Mouse (Mus musculus): Measurements from ENCODE around the gene Ppargc1a. TPM values are rescaled to one million over a fixed set of nuclear protein-coding genes. Genes with fewer than 3 reads are reported as not detected.
A peak's percentile ranks its signal among the peaks of the same experiment; 100 is the strongest.

The Ppargc1a gene
- total RNA-seq (2021) = 10 to 100 TPM; 34.5 to 47.2 TPM
- long read RNA-seq, experiment 1, full-length matches to known transcripts = 5 of 13 reads
- long read RNA-seq, experiment 1, partial matches to known transcripts = 2 of 13 reads
- long read RNA-seq, experiment 1, other reads (novel, unspliced or antisense) = 6 of 13 reads
- long read RNA-seq, experiment 2, full-length matches to known transcripts = 7 of 10 reads
- long read RNA-seq, experiment 2, partial matches to known transcripts = 2 of 10 reads
- long read RNA-seq, experiment 2, other reads (novel, unspliced or antisense) = 1 of 10 reads

DNA sequence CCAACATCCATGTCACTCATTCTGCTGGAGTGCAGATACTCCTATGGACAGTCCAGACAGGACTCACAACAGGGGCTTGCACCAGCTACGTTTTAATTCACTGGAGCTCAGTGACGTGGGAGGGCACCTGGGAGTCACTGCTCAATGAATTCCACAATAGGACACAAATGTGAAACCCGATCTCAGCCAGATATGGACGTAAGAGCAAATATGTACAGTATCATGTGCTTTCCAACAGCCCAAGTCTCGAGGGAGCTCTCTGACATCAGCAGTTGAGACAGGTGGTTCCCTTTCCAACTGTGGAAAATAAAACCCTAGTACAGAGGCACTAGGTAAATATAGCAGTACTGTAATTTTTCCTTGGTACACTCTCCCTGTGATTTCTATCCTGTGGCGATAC is at the start of gene Ppargc1a:
Gene Ppargc1a (minus strand): TSS at position 68 of the 400 bp plus-strand sequence.
- DNase-seq = peak; percentile 31

DNA sequence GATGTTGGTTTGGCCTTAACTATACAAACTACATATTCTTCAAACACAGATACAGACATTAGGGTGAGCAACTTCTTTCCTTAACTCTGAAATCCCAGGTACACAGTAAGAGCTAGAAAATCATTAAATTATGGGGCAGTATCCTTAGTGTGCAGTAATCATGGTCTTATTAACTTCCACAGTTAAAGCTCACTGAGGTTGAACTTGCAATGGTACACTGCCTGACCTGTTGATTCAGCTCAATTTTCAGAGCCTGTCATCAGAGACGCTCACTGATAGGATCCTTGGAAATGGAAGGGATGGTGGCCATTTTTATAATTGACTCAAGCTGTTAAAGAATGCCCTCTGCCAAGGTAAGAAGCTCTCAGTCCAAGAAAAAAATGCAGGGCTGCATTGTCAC is 49.4 kb upstream of the Ppargc1a start:
- DNase-seq = no peak

DNA sequence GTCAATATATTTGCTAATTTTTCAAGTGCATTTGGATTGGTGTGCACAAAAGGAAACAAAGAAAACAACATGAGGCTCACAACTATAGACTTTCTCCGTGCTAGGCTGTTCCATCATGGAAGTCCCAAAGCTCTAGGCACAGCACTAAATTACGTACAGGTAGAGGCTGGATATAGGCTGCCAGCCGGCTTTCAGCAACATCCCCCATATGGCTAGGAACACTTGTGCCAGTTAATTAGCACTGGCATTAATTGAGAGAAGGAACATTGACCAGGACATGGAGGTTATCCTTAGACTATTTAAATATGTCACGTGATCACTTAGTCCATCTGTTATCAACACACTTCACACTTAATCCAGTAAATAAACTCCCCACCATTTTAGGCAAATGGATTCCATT is 44.5 kb upstream of the Ppargc1a start:
- no peak for DNase-seq

DNA sequence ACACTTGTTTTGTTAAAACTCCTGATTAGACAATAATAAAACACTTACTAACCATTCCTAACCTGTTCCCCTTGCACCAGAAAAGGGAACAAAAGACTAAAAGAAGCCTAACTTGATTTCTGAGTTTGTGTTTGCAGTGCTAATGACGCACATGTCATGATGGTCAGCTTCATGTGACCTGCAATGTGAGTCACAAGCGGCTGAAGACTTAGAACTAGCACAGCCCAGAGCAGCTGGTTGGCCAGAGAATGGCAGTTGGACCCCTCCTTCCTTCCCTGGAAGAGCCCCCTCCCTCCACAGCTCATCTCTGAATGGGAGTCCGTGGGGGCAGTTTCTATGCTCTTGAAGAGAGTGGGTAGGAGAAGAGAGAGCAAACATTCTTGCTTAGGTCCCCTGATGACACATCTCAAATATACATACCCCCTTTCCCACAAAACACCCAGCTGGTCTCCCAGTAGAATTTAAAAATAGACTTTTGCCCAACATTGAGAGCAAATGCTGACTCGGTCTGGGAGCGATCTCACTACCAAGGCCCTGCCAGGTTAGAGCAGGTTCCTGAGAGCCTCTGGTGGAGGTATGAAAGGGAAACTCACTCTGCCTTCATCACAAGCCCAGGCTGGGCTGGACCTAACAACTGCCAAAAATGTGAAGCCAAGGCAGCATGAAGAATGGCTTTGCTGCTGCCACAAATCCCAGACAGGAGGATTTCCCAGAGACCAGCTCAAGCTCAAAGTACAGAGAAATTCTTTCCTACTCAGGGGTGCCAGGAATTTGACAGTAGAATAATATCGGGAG is 40.4 kb upstream of the Ppargc1a start:
- no peak for DNase-seq

DNA sequence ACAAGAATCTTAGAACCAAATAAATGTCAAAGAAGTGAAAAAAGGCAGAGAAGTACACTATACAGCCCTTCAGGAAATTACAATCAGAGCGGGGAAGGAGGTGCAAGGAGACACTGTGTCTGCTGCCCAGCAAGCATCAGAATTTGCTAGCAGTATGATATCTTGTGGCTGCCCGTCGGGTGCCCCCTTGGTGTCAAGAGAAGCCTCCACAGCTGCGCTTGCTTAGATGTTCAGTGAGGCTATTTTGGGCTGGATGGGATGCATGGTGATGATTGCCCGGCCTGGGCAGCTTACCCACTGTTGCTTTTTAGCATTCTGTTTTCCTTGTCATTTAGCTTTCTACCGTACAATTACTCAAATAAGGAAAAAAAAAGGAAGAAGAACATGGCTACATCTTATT is 32.0 kb upstream of the Ppargc1a start:
- DNase-seq = no peak

DNA sequence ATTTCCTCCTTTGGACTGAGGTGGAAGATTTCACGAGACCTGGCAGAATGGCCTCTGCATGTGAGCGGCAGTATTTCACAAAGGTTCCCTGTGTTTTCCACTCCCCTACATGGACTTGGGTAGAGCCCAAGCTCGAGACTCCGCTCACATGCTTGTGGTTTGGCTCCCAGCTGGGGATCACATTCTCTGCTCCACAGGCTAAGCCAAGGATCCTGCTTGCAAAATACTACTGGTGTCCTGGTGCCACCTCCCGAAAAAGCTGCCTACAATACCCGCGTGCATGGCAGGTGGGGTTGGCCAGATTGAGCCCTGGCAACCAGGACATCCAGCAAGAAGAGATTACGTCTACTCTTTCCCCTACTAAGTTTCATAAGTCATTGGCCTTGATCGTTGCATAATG is 28.1 kb upstream of the Ppargc1a start:
- DNase-seq = peak; percentile 71

DNA sequence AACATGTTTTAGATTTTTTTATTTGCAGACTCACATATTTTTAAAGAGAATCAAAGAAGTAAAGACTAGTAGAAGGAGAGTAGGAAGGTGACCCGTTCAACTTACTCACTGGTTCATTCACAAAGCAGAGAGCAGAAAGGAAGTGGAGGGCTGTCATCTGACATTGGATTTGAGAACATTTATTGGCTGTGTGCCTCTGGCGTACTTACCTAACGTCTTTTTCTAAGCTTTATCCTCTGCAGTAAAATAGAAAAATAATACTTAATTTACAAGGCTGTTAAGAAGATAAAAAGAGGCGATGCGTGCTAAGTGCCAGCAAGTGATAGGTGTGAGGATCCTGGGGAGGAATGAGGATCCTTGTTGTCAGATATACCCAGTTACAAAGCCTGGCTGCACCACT is 24.7 kb upstream of the Ppargc1a start:
- DNase-seq = peak; percentile 18

DNA sequence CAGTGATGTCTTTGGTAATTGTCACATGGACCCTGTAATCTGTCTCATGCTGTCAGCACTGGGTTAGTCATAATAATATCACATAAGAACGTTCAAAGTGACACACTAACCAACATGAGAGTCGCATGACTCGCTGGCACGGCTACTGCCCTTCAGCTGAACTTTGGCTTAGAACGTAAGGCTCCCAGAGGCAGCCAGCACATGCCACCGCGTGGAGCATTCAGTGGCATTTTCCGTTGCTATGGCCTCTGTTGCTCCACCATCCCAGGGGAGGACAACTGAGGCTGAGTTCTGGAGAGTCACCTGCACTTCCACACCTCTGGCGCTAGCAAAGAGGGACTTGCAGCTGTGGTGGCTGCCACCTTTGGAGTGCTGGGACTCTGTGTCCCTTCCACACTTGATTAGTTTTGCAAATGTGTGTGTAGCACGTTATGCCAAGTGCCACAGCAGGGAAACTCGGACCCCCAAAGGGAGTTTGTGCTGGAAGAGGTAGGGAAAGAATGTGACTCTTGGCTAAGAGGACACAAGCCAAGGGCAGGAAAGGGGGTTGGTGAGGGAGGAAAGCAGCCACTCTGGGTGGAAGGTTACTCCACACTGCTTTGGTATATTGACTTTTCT is 24.1 kb upstream of the Ppargc1a start:
- DNase-seq = peak; percentile 72

DNA sequence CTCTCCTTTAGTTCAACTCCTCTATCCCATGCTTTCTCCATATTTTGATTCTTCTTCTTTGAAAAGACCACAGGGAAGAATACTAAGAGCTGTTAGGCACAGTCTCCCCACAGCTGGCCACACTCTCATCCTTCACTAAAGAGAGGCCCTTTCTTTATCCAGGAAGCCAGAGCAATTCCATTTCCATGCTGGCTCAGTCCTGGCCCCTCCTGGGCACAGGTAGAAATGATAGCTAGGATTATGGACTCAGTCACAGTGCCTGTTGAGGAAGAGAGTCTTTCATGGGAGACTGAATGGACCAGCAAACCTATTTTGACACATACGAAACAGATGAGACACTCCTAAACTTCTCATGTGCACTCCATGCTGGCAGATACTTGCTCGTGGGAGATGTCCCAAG is 18.7 kb upstream of the Ppargc1a start:
- DNase-seq = no peak

DNA sequence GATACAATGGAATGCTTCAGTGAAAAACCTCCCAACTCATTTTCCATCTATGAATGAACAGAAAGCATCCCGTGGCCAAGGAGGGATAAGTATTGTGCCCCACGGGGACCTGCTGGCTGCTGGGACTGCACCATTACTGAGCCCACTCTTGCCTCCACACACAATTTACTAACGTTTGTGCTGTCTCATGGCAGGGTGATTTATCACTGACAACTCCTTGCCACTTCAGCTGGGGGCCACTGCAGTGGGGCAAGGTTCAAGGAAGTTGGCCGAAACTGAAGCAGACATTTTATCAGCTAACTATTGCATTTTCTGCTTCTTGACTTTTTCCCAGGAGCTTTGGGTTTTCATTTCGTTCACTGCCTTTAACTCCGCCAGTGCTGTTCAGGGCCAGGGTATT is 17.5 kb upstream of the Ppargc1a start:
- peak; percentile 12 for DNase-seq

DNA sequence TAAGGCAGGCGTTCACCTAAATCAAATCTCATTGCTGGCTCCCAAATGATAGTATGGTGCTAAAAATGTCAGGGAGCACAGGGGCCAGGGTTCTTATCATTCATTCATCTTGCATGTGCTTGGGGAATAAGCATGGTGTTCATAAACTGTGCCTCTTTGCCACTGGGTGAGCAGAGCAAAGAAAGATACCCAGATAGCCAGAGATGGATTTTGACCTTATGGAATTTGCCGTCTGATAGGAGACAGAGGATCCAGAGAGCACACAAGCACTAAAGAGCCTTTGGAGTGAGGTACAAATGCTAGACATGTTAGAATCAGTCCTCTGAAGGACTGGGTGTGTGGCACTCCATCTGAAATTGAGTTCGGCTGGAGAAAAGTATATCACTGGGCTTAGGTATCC is 16.7 kb upstream of the Ppargc1a start:
- DNase-seq = no peak

DNA sequence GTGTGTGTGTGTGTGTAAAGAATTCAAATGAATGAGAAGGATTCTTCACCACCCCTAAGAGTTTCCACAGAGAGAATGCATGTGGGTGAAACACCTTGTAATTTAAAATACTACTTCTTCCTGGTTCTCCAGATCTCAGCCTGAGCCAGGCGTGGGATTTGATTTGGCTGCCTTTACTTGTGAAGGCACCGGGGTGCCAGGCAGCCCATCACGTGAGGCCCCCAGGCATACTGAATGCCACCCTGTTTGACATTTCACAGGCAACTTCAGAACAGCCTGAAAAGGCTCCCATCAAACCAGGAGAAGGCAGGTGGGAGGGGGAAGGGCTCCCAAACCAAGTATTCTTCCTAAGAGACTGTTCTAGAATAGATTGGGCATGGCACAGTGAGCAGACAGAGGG is 16.1 kb upstream of the Ppargc1a start:
- no peak for DNase-seq

DNA sequence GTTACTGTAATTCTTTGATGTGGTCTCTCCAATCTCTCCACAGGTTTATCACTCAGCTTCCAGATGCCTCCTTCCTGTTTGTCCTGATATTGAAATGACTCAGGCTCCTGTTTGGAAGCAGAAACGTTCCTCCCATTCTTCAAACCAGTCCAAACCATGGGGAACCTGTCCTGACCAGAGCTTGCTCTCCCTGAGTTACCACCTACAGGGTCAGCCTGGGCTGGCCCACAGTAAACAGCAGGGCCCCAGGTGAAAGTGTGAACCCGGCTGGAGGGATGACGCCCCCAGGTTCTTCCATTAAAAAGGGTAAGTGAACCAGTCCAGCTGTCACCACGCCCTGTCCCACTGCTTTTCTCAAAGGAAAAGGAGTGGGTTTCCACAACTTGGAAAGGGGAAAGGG is 15.5 kb upstream of the Ppargc1a start:
- DNase-seq = no peak

DNA sequence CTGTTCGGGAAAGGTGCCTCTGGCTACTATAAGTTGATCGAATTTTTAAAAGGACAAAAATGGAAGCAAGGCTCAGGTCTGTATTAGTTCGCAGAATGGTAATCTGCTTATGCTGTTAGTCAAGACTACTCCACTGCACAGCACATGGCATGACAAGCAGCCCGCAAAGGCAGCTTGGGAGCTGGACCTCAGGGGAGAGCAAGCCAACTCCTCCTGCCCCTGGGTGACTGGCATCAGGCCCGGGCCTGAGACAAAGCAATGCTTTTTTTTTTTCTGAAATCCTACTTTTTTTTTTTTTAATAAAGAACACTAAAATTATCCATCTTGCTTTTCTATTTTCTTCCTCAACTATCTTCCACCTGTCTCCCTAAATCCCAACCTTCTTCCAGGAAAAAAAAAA is 15.1 kb upstream of the Ppargc1a start:
- peak; percentile 52 for DNase-seq

DNA sequence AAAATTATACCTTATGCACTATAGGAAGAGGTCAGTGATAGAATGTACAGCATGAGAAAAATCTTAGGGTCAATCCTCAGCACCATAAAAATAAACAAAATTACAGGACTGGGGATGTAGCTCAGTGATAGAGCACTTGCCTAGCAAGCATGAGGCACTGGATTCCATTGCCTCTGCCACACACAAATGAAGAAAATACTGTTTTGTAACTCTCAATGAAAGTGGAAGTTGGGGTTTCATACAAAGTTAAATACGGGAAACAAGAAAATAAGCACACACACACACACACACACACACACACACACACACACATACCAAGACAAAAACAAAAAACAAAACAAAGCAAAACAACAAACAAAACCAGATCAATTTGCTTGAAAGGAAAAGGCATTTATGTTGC is 10.1 kb upstream of the Ppargc1a start:
- DNase-seq = no peak

DNA sequence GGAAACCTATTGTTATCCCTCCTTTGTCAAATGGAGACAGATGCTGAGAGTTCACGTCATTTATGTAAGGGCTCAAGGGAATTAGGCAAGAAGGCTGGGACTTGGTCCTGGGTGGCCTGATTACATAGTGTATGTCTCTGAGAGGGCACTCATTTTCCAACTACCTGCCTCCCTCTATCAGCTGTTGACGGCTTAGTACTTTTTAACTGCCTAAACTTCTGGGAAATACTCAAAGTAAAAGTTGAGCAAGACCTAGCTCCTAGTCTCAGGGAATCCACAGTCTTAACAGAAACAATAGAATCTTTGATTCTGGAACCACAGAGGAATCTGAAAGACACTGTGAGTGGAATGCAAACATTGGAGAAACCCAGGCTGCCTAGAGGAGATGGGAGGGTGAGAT is 6.2 kb upstream of the Ppargc1a start:
- DNase-seq = no peak

DNA sequence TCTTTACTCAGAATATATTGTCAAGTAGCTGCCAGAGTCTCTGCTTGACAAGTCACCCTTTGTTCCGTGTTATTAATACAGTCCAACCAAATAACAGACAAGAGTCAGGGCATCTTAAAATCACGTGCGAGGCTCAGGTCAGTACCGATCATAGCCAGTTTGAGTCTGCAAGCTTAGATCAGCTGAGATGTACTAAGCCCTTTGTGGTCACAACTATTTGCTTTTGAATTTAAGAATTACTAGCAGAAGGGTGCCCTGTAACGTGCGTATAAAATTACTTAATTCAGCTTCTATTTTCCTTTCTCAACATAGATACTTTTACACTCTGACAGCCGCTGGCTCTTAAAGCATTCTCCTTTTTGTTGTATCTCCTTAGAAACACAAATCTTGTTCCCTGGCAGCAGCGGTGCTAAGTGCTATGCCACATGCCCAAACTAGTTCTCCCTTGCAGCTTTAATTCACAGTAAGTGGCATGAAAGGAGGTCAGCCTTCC is 718 bp upstream of the Ppargc1a start:
- no peak for DNase-seq

DNA sequence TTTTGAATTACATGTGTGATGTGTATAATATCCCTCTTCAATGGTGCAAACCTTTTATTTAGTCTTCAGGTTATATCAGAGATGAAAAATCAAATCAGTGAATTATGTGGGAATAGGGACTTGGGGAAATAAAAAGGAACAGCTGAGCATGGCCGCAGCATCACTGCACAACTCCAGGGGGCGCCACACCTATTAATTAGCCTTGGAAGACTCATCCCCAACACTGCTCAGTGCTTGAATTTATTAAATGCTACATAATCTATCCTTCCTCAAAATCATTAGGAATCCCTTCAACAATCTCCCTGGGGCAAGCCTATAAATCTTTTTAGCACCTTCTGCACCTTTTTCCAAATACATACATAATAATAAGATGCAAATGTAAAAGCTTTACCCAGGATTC is 1.9 kb downstream of the Ppargc1a start:
- DNase-seq = no peak

DNA sequence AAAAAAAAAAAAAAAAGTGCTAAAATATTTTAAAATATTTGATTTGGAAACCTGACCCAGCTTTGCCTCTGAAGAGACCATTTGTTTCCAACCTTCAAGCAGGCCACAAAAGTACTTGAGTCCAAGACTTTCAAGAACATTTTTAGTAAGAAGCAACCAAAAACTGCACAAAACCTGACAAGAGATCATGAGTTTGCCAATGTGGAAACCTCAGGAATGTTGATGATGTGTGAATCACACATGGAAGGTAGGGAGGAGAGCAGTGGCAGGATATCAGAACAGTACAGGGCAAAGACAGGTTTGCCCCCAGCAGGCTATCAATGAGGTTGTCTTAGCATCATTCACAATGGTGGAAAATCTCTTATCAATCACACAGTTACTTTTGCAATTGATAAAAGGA is 2.5 kb downstream of the Ppargc1a start:
- DNase-seq = no peak

DNA sequence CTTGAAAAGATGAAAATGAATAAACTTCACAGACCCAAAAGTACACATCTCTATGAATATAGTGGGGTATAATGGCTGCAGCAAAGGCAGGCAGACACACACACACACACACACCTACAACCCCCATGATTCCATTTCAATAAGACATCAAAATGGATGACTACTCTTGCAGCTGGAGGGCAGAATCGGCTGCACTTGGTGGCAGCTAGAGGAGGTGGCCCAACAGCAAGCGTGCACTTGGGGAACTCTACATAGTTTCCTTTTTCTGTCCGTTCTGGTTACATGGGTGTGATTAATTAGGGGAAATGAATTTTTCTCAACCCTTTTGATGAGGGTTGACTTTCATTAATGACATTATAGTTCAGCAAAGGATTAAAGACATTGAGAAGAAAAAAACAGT is 4.0 kb downstream of the Ppargc1a start:
- DNase-seq = no peak

DNA sequence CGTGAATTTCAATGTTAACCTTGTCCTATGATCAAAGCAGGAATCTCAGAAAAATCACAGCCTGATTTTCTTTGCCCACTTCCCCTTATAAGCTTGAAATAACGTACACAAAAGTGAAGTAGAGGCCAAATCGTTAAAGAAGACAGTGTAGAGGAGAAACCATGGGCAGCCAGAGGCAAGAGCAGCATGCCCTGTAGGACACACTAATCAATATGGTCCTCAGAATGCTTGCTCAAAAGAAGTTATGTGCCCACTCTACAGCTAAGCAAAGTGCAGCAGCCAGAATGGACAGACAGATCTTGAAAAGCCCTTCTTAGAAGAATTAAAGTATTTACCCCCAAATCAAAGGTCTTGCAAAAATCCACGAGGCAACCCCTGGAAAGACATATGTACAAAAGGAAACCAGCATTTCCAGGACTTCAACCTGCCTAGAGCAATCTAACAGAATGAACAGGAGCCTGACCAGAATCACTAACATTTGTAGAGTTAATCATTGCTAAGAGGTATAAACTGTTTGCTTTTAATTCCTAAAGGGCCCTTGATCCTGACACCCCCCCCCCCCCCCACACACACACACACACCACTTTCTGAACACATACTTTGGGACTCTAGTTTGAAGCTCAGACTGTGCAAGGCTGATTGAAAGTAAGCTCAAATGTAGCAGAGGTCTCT is 9.8 kb downstream of the Ppargc1a start:
- no peak for DNase-seq

DNA sequence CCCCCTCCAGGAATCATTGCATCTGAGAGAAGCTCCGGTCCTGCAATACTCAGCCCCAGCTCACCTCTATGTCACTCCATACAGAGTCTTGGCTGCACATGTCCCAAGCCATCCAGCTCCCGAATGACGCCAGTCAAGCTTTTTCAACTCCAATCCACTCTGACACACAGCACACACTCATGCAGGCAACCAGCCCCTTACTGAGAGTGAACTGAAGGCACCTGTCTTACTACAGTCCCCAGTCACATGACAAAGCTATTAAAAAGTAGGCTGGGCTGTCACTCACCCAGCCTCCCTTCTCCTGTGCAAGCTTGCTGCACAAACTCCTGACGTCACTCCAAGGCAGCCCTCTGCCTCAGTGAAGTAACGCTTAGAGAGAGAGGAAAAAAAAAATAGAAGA is 13.9 kb downstream of the Ppargc1a start:
- DNase-seq = peak; percentile 67

DNA sequence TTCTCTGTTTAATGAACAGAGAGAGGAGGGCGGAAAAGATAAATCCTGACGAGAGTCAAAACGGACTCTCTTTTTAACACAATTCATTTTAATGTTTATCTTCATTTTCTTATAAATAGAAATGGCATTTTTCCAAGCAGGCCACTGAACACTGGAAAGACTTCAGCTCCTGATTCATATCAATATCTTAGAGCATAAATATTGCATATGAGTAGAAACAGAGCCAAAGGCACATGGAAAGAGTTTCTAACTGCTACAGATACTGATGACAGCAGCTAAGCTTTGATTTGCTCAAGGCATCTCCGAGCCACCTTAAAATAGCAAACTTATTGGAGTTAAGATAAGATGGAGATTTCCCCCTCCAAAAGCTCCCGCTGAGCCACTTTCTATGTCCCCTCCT is 14.3 kb downstream of the Ppargc1a start:
- DNase-seq = no peak

Measured in adrenal gland, postnatal 10 days (tissue).